Mouse (Mus musculus): Measurements from ENCODE around the gene Taldo1. TPM values are rescaled to one million over a fixed set of nuclear protein-coding genes. Genes with fewer than 3 reads are reported as not detected.
A peak's percentile ranks its signal among the peaks of the same experiment; 100 is the strongest.

The Taldo1 gene
- polyA plus RNA-seq (2014; fragmentation: Nextera tagmentation; extraction: Ambion mirVana), result 384 and 400 TPM in 2 replicates

DNA sequence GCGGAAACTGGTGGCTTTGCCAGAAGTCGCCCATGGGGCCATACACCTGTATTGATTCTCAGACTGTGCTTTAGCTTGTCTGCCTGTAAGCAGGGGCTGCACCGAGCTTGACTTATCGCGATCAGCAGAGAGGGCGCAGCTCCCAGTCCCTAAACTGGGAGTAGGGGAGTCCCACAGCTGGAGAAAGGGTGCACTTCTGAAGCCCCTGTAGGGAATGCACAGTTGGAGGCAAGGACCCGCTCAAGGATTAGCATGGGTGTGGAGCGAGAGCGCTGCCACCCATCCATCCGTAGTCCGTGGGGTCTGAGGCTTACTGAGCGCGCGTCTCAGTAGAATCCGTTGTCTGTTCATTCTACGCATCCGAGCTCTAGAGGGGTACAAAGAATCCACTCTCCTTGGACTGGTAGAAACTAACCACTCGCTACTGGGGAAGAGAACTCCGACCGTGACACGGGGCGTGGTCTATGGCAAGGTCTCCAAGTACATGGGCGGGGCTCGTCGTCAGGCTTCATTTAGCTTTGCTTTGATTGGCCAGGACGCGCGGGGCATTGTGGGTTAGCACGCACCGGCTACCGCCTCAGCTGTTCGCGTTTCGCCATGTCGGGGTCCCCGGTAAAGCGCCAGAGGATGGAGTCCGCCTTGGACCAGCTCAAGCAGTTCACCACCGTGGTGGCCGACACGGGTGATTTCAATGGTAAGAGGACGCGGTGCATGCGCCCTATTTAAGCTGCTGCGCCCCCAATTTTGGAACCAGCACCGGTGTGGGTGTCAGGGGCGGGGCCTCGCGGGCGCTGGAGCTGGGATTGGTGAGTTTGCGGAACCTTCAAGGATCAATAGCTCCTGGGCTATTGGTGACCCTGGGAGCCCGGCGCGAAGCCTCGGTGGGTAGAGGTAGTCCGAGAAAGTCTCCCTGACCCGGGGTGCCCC, at the start of gene Taldo1:
Taldo1 (plus strand) TSS at position 575 of the 927 bp plus-strand sequence.
- DNase-seq (ENCODE audit: low spot score), result peak; percentile 98
- peak within 1 kb of the TSS; percentile 59 for H3K4me3 ChIP-seq (ENCODE audit: low read depth, low read length)
- H3K9me3 ChIP-seq (ENCODE audit: control insufficient read depth, low read length), result no peaks in the 10 kb centered on the region
- peak within 1 kb of the TSS; percentile 51 for H3K27ac ChIP-seq (ENCODE audit: low read depth, low read length)
- H3K9ac ChIP-seq (ENCODE audit: low read length), result peak within 1 kb of the TSS; percentile 74
- no peaks in the 10 kb centered on the region for H3K36me3 ChIP-seq (ENCODE audit: control insufficient read depth, insufficient read depth, low read length)
- H3K4me2 ChIP-seq (ENCODE audit: low read depth, low read length, severe bottlenecking), result peak within 1 kb of the TSS; percentile 95
- peak; percentile 93 for ATAC-seq (replicated peaks; ENCODE audit: low FRiP score)
- under 1% methylated on average over 57 of the region's 57 CpGs for WGBS
- H3K27me3 ChIP-seq (ENCODE audit: control insufficient read depth, insufficient read depth, low read length), result no peaks in the 10 kb centered on the region
- peaks cover 5% of the 10 kb centered on the region; the same call in 1 of the 2 replicates for H3K4me1 ChIP-seq (replicated peaks; ENCODE audit: control insufficient read depth, insufficient read depth, low read length)

DNA sequence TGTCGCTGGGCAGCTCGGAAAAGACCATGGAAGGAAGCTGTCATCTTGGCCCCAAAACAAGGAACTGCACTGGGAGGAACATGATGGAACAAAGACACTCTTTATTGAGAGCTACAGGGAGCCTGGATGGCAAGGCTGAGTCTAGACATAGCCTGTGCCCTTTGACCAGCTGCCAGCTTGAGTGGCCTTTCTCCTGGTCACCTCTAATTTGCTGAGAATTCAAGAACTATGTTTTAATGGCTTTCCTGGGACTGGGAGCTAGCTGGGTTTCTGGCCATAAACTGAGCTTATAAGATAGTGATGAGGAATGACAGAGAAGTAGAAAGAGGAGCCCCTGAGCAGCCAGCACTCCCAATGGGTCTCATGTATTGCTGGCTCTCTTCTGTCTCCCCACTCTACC, 48.8 kb upstream of the Taldo1 start:
- H3K27ac ChIP-seq (ENCODE audit: low read depth, low read length), result no peak overlapping the region
- H3K4me3 ChIP-seq (ENCODE audit: low read depth, low read length), result no peak overlapping the region
- ATAC-seq (replicated peaks; ENCODE audit: low FRiP score) (no peak), DNase-seq (ENCODE audit: low spot score) (no peak)
- H3K9me3 ChIP-seq (ENCODE audit: control insufficient read depth, low read length), result no peaks in the 10 kb centered on the region
- WGBS, result 72% methylated on average over 2 of the region's 2 CpGs
- peaks cover 7% of the 10 kb centered on the region for H3K27me3 ChIP-seq (ENCODE audit: control insufficient read depth, insufficient read depth, low read length)
- no peak overlapping the region for H3K9ac ChIP-seq (ENCODE audit: low read length)
- H3K36me3 ChIP-seq (ENCODE audit: control insufficient read depth, insufficient read depth, low read length), result no peaks in the 10 kb centered on the region
- H3K4me2 ChIP-seq (ENCODE audit: low read depth, low read length, severe bottlenecking), result no peak overlapping the region
- 0 out of 2 replicates have a peak, but pooled peaks cover 4% of the 10 kb centered on the region for H3K4me1 ChIP-seq (replicated peaks; ENCODE audit: control insufficient read depth, insufficient read depth, low read length)

DNA sequence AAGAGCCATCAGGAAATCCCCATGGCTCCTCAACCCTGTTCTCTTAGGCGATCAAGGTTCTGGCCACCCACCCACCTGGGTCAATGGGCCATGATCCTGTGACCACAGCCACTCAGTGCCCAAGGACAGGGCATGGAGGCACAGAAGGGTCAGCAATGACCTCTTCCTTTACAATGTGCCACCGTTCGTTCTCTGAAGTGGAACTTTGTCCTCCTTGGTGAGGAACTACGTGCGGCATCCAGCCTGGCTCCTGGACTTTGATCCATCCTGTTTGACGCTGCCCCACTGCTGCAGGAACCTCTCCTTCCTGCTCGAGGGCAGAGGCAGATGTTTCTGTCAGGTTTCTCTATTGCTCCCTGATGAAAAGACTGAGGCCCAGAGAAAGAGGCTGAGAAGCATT, 48.3 kb upstream of the Taldo1 start:
- Histone ChIP-seq H3K4me2 (ENCODE audit: low read depth, low read length, severe bottlenecking) (no peak overlapping the region), H3K4me3 (ENCODE audit: low read depth, low read length) (no peak overlapping the region), H3K27ac (ENCODE audit: low read depth, low read length) (no peak overlapping the region), H3K9ac (ENCODE audit: low read length) (no peak overlapping the region), H3K9me3 (ENCODE audit: control insufficient read depth, low read length) (no peaks in the 10 kb centered on the region), H3K27me3 (ENCODE audit: control insufficient read depth, insufficient read depth, low read length) (peaks cover 7% of the 10 kb centered on the region), H3K36me3 (ENCODE audit: control insufficient read depth, insufficient read depth, low read length) (no peaks in the 10 kb centered on the region), H3K4me1 (replicated peaks; ENCODE audit: control insufficient read depth, insufficient read depth, low read length) (0 out of 2 replicates have a peak, but pooled peaks cover 2% of the 10 kb centered on the region)
- ATAC-seq (replicated peaks; ENCODE audit: low FRiP score), result no peak
- no peak for DNase-seq (ENCODE audit: low spot score)
- whole genome bisulfite sequencing, result 85% methylated on average over 7 of the region's 7 CpGs

DNA sequence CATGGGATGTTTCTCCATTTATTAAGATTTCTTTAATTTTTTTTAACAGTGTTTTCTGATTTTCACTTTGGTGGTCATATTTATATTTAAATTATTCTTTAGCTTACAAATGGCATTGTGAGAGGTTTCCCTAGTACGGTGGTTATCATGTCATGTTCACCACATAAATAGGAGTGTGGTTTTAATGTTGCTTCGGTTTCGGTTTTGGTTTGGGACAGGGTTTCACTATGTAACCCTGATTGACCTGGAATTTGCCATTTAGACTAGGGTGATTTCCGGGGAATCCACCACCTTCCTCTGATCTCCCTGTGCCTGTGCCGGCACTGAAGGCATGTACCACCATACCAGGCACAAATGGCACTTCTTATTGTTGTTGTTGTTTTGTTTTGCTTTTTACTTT, 47.2 kb upstream of the Taldo1 start:
- Histone ChIP-seq H3K9me3 (ENCODE audit: control insufficient read depth, low read length) (no peaks in the 10 kb centered on the region), H3K4me2 (ENCODE audit: low read depth, low read length, severe bottlenecking) (no peak overlapping the region), H3K9ac (ENCODE audit: low read length) (no peak overlapping the region), H3K4me1 (replicated peaks; ENCODE audit: control insufficient read depth, insufficient read depth, low read length) (no peaks in the 10 kb centered on the region), H3K36me3 (ENCODE audit: control insufficient read depth, insufficient read depth, low read length) (no peaks in the 10 kb centered on the region), H3K27ac (ENCODE audit: low read depth, low read length) (no peak overlapping the region), H3K27me3 (ENCODE audit: control insufficient read depth, insufficient read depth, low read length) (peaks cover under 1% of the 10 kb centered on the region), H3K4me3 (ENCODE audit: low read depth, low read length) (no peak overlapping the region)
- 91% methylated on average over 5 of the region's 5 CpGs for WGBS
- ATAC-seq (replicated peaks; ENCODE audit: low FRiP score), result no peak
- no peak for DNase-seq (ENCODE audit: low spot score)

DNA sequence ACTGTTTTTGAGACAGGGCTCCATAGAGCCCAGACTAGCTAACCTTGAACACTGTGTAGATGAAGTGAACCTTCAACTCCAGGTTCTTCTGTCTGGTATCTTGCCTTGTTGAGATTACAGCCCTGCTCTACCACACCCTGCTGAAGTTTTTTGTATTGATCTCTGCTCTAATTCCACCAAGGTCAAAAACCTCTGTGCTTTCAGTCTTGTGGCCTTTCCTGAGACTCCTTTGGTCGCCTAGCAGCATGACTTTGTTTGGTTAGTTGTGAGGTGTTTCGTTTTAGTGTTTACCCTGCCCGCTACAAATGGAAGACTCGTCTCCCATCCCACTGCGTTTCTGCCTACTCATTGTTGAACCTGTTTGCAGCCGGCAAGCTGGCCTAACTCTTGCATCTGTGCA, 40.9 kb upstream of the Taldo1 start:
- WGBS, result 83% methylated on average over 6 of the region's 6 CpGs
- Histone ChIP-seq H3K27ac (ENCODE audit: low read depth, low read length) (no peak overlapping the region), H3K27me3 (ENCODE audit: control insufficient read depth, insufficient read depth, low read length) (no peaks in the 10 kb centered on the region), H3K4me2 (ENCODE audit: low read depth, low read length, severe bottlenecking) (no peak overlapping the region), H3K4me3 (ENCODE audit: low read depth, low read length) (no peak overlapping the region), H3K4me1 (replicated peaks; ENCODE audit: control insufficient read depth, insufficient read depth, low read length) (0 out of 2 replicates have a peak, but pooled peaks cover 1% of the 10 kb centered on the region), H3K9me3 (ENCODE audit: control insufficient read depth, low read length) (no peaks in the 10 kb centered on the region), H3K9ac (ENCODE audit: low read length) (no peak overlapping the region), H3K36me3 (ENCODE audit: control insufficient read depth, insufficient read depth, low read length) (no peaks in the 10 kb centered on the region)
- DNase-seq (ENCODE audit: low spot score), result no peak
- ATAC-seq (replicated peaks; ENCODE audit: low FRiP score), result no peak

DNA sequence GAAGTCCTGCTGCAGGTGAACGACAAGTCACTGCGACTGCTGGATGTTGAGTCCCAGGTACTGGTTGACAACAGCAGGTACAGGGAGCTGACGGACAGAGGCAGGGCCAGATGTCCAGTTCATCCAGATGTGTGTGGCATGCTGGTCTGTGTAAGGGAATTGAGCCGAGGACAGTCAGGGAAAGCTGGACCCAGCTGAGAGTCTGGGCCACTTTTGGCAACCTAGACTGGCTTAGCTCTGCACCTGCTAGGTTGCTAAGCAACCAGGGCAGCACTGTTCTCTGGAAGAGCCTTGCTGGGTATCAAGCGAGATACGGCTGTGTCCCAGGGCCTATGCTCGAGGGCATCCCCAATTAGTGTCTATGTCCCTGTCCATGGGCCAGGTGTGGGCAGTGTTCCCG, 36.9 kb upstream of the Taldo1 start:
- H3K27ac ChIP-seq (ENCODE audit: low read depth, low read length), result no peak overlapping the region
- 0 out of 2 replicates have a peak, but pooled peaks cover 1% of the 10 kb centered on the region for H3K4me1 ChIP-seq (replicated peaks; ENCODE audit: control insufficient read depth, insufficient read depth, low read length)
- no peak for DNase-seq (ENCODE audit: low spot score)
- H3K9ac ChIP-seq (ENCODE audit: low read length), result no peak overlapping the region
- no peaks in the 10 kb centered on the region for H3K36me3 ChIP-seq (ENCODE audit: control insufficient read depth, insufficient read depth, low read length)
- H3K27me3 ChIP-seq (ENCODE audit: control insufficient read depth, insufficient read depth, low read length), result no peaks in the 10 kb centered on the region
- H3K4me2 ChIP-seq (ENCODE audit: low read depth, low read length, severe bottlenecking), result no peak overlapping the region
- H3K9me3 ChIP-seq (ENCODE audit: control insufficient read depth, low read length), result no peaks in the 10 kb centered on the region
- 74% methylated on average over 8 of the region's 8 CpGs for WGBS
- no peak overlapping the region for H3K4me3 ChIP-seq (ENCODE audit: low read depth, low read length)
- ATAC-seq (replicated peaks; ENCODE audit: low FRiP score), result no peak

DNA sequence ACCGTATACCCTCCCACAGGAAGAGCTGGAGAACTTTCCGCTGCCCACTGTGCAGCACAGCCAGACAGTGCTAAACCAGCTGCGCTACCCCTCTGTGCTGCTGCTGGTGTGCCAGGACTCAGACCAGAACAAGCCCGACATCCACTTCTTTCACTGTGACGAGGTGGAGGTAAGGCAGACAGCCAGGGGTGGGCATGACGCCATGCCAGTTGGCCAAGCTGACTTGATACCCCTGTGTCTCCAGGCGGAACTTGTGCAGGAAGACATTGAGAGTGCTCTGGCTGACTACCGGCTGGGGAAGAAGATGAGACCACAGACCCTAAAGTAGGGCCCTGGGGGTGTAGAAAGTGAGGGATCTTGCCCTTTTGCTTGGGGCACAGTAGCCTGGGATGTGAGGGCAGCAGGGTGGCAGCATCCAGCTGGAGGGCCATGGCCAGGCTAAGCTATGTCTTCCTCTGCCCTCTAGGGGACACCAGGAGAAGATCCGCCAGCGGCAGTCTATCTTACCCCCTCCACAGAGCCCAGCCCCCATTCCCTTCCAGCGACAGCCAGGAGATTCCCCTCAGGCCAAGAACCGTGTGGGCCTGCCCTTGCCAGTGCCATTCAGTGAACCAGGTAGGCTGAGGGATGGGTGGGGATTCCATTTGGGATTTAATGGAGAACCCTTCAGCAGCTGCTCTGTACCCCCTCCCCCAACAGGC, 36.2 kb upstream of the Taldo1 start:
- no peak for DNase-seq (ENCODE audit: low spot score)
- 60% methylated on average over 12 of the region's 12 CpGs for WGBS
- Histone ChIP-seq H3K27me3 (ENCODE audit: control insufficient read depth, insufficient read depth, low read length) (no peaks in the 10 kb centered on the region), H3K9me3 (ENCODE audit: control insufficient read depth, low read length) (no peaks in the 10 kb centered on the region), H3K4me2 (ENCODE audit: low read depth, low read length, severe bottlenecking) (no peak overlapping the region; the same call in 1 of the 2 replicates), H3K27ac (ENCODE audit: low read depth, low read length) (no peak overlapping the region), H3K4me3 (ENCODE audit: low read depth, low read length) (no peak overlapping the region), H3K36me3 (ENCODE audit: control insufficient read depth, insufficient read depth, low read length) (no peaks in the 10 kb centered on the region), H3K9ac (ENCODE audit: low read length) (no peak overlapping the region; the same call in 1 of the 2 replicates), H3K4me1 (replicated peaks; ENCODE audit: control insufficient read depth, insufficient read depth, low read length) (0 out of 2 replicates have a peak, but pooled peaks cover 1% of the 10 kb centered on the region)
- no peak for ATAC-seq (replicated peaks; ENCODE audit: low FRiP score)

DNA sequence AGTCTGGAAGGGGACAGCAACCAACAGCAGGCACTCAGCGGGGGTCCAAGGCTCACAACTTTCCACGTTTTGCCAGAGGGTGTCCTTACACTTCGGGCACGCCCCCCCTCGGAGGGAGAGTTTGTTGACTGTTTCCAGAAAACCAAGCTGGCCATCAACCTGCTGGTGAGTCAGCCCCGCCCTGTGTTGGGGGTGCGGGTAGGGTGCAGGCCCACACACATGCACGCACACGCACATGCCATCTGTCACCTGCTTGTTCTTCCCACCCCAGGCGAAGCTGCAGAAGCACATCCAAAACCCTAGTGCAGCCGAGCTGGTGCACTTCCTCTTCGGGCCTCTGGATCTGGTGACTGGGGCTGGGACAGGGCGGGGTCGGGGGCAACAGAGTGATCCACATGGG, 35.0 kb upstream of the Taldo1 start:
- ATAC-seq (replicated peaks; ENCODE audit: low FRiP score), result no peak
- H3K27ac ChIP-seq (ENCODE audit: low read depth, low read length), result no peak overlapping the region
- no peak overlapping the region for H3K9ac ChIP-seq (ENCODE audit: low read length)
- no peak for DNase-seq (ENCODE audit: low spot score)
- WGBS, result 79% methylated on average over 14 of the region's 14 CpGs
- H3K4me3 ChIP-seq (ENCODE audit: low read depth, low read length), result no peak overlapping the region
- H3K9me3 ChIP-seq (ENCODE audit: control insufficient read depth, low read length), result no peaks in the 10 kb centered on the region
- 0 out of 2 replicates have a peak, but pooled peaks cover 1% of the 10 kb centered on the region for H3K4me1 ChIP-seq (replicated peaks; ENCODE audit: control insufficient read depth, insufficient read depth, low read length)
- peaks cover 7% of the 10 kb centered on the region for H3K27me3 ChIP-seq (ENCODE audit: control insufficient read depth, insufficient read depth, low read length)
- no peak overlapping the region for H3K4me2 ChIP-seq (ENCODE audit: low read depth, low read length, severe bottlenecking)
- H3K36me3 ChIP-seq (ENCODE audit: control insufficient read depth, insufficient read depth, low read length), result no peaks in the 10 kb centered on the region

Data from forebrain, embryonic 11.5 days (tissue).